Mouse (Mus musculus) kidney, postnatal 0 days (tissue): ENCODE results near the gene Pianp. TPM values are rescaled to one million over a fixed set of nuclear protein-coding genes. Genes with fewer than 3 reads are reported as not detected.

Experiments used
- ATAC-seq: fragments of 200-750 bp; cut with Nextera tagmentation; replicated peaks from 2 replicates; pipeline ENCODE4 v1.8.0; 2017; ENCODE audit warnings: low read depth, moderate number of reproducible peaks, moderate TSS enrichment, moderate library complexity; ENCODE audit not compliant: low FRiP score
- DNase-seq: peaks from one replicate; pipeline ENCODE4 v3.0.0-alpha.2; 2016; ENCODE audit warnings: low spot score
- H3K27ac ChIP-seq: fragments of 300-500 bp; sonication (generic); 2 replicates; pipeline ENCODE4 v1.5.1; 2014; ENCODE audit warnings: mild to moderate bottlenecking
- H3K27me3 ChIP-seq: fragments of 300-500 bp; sonication (generic); 2 replicates; pipeline ENCODE4 v1.6.1; 2014; ENCODE audit warnings: low read length, mixed read lengths; ENCODE audit not compliant: insufficient read depth
- H3K36me3 ChIP-seq: fragments of 300-500 bp; sonication (generic); 2 replicates; pipeline ENCODE4 v1.6.1; 2014; ENCODE audit warnings: low read length, mixed read lengths; ENCODE audit not compliant: insufficient read depth
- H3K4me1 ChIP-seq: fragments of 300-500 bp; sonication (generic); replicated peaks from 2 replicates; pipeline ENCODE4 v1.6.1; 2014; ENCODE audit warnings: antibody characterized with exemption, low read length, mixed read lengths; ENCODE audit not compliant: insufficient read depth
- H3K4me2 ChIP-seq: fragments of 300-500 bp; sonication (generic); 2 replicates; pipeline ENCODE4 v1.6.1; 2014; ENCODE audit warnings: mild to moderate bottlenecking, low read length, moderate library complexity, mixed read lengths
- H3K4me3 ChIP-seq: fragments of 300-500 bp; sonication (generic); replicated peaks from 2 replicates; pipeline ENCODE4 v1.5.1; 2014; ENCODE audit warnings: low read depth, low read length
- H3K9ac ChIP-seq: fragments of 300-500 bp; sonication (generic); 2 replicates; pipeline ENCODE4 v1.6.1; 2014; ENCODE audit warnings: low read depth, low read length
- H3K9me3 ChIP-seq: fragments of 300-500 bp; sonication (generic); replicated peaks from 2 replicates; pipeline ENCODE4 v1.6.1; 2016; ENCODE audit warnings: low read length, inconsistent platforms, mixed read lengths
- CTCF ChIP-seq: IDR thresholded peaks from 2 replicates; pipeline ENCODE4 v1.5.1; 2016; ENCODE audit warnings: antibody characterized with exemption, low read depth, mild to moderate bottlenecking, moderate library complexity
- WGBS: fragments of 180-500 bp; shearing (Covaris S2); extraction: QIAGEN DNeasy Blood & Tissue Kit; methylation state at CpG from one replicate; pipeline ENCODE4 v1.1.7; 2014; 5-methylcytosine and 5-hydroxymethylcytosine counted together
- polyA plus RNA-seq: library from polyadenylated mRNA; unstranded; fragments of >200 nt; fragmentation: Nextera tagmentation; extraction: Ambion mirVana; gene quantifications from 2 replicates; pipeline ENCODE4 v1.2.1, GENCODE M21; 2015

Gene Pianp
- polyA plus RNA-seq, 1 experiment from 2014 or later = 2.0 TPM

- peak; percentile 47 for TF ChIP-seq CTCF
- ATAC-seq (no peak), DNase-seq (no peak)
- H3K4me3 ChIP-seq = no peak overlapping the region
- no peak overlapping the region for H3K27ac ChIP-seq
- H3K4me1 ChIP-seq = no peaks in the 10 kb centered on the region
- 69% methylated on average over 5 of the region's 5 CpGs for WGBS
- no peaks in the 10 kb centered on the region for H3K9me3 ChIP-seq
- H3K36me3 ChIP-seq = peaks cover 39% of the 10 kb centered on the region
- H3K9ac ChIP-seq = no peak overlapping the region
- H3K4me2 ChIP-seq = no peak overlapping the region
- no peaks in the 10 kb centered on the region for H3K27me3 ChIP-seq
These were observed 54.7 kb downstream of the Pianp start for GRCm38 (mm10) chr6:125051237-125051636.

Other genes with a start within 250 kb of the Pianp start
- gene Gm45234, start 240.7 kb upstream of the Pianp start, polyA plus RNA-seq = not detected in 2 replicates
- 13.0 and 13.7 TPM in 2 replicates for gene Atn1, start 240.2 kb upstream of the Pianp start, polyA plus RNA-seq
- 7.6 TPM in 2 replicates for gene Eno2, start 227.0 kb upstream of the Pianp start, polyA plus RNA-seq
- gene Lrrc23, start 217.0 kb upstream of the Pianp start, polyA plus RNA-seq = 0.43 and 0.59 TPM in 2 replicates
- 26.1 and 27.4 TPM in 2 replicates for gene Spsb2, start 188.0 kb upstream of the Pianp start, polyA plus RNA-seq
- 664 and 686 TPM in 2 replicates for gene Tpi1, start 182.4 kb upstream of the Pianp start, polyA plus RNA-seq
- gene Usp5, start 167.2 kb upstream of the Pianp start, polyA plus RNA-seq = 96.6 and 106 TPM in 2 replicates
- 85.1 and 91.2 TPM in 2 replicates for gene Cdca3, start 167.1 kb upstream of the Pianp start, polyA plus RNA-seq
- gene Gnb3, start 156.4 kb upstream of the Pianp start, polyA plus RNA-seq = 0.98 and 1.2 TPM in 2 replicates
- 14.7 and 14.8 TPM in 2 replicates for gene P3h3, start 138.9 kb upstream of the Pianp start, polyA plus RNA-seq
- gene Gpr162, start 132.7 kb upstream of the Pianp start, polyA plus RNA-seq = 1.5 and 2.2 TPM in 2 replicates
- gene Cd4, start 108.5 kb upstream of the Pianp start, polyA plus RNA-seq = 0.24 and 0.28 TPM in 2 replicates
- gene Lag3, start 85.0 kb upstream of the Pianp start, polyA plus RNA-seq = 2.5 and 2.9 TPM in 2 replicates
- gene Ptms, start 76.6 kb upstream of the Pianp start, polyA plus RNA-seq = 359 and 399 TPM in 2 replicates
- gene Mlf2, start 65.3 kb upstream of the Pianp start, polyA plus RNA-seq = 348 and 352 TPM in 2 replicates
- 153 and 157 TPM in 2 replicates for gene Cops7a, start 31.2 kb upstream of the Pianp start, polyA plus RNA-seq
- gene Zfp384, start 12.5 kb downstream of the Pianp start, polyA plus RNA-seq = 11.3 and 11.4 TPM in 2 replicates
- gene Ing4, start 43.1 kb downstream of the Pianp start, polyA plus RNA-seq = 118 and 119 TPM in 2 replicates
- 4.2 and 4.5 TPM in 2 replicates for gene Acrbp, start 53.0 kb downstream of the Pianp start, polyA plus RNA-seq
- gene Lpar5, start 71.2 kb downstream of the Pianp start, polyA plus RNA-seq = 0.29 and 0.30 TPM in 2 replicates
- gene Chd4, start 99.3 kb downstream of the Pianp start, polyA plus RNA-seq = 60.7 and 64.2 TPM in 2 replicates
- gene Nop2, start 135.2 kb downstream of the Pianp start, polyA plus RNA-seq = 41.1 and 43.2 TPM in 2 replicates
- 8.1 and 8.7 TPM in 2 replicates for gene Iffo1, start 148.5 kb downstream of the Pianp start, polyA plus RNA-seq
- 1,529 and 1,548 TPM in 2 replicates for gene Gapdh, start 169.8 kb downstream of the Pianp start, polyA plus RNA-seq
- 43.8 and 48.0 TPM in 2 replicates for gene Ncapd2, start 195.0 kb downstream of the Pianp start, polyA plus RNA-seq
- gene Mrpl51, start 195.1 kb downstream of the Pianp start, polyA plus RNA-seq = 275 and 288 TPM in 2 replicates
- 4.0 and 4.4 TPM in 2 replicates for gene Vamp1, start 218.9 kb downstream of the Pianp start, polyA plus RNA-seq
- 6.3 and 7.2 TPM in 2 replicates for gene Tapbpl, start 235.2 kb downstream of the Pianp start, polyA plus RNA-seq
- 0.93 and 1.2 TPM in 2 replicates for gene Cd27, start 240.3 kb downstream of the Pianp start, polyA plus RNA-seq